Mouse (Mus musculus): Measurements from ENCODE around the gene 9130409I23Rik.

9130409I23Rik gene

DNA sequence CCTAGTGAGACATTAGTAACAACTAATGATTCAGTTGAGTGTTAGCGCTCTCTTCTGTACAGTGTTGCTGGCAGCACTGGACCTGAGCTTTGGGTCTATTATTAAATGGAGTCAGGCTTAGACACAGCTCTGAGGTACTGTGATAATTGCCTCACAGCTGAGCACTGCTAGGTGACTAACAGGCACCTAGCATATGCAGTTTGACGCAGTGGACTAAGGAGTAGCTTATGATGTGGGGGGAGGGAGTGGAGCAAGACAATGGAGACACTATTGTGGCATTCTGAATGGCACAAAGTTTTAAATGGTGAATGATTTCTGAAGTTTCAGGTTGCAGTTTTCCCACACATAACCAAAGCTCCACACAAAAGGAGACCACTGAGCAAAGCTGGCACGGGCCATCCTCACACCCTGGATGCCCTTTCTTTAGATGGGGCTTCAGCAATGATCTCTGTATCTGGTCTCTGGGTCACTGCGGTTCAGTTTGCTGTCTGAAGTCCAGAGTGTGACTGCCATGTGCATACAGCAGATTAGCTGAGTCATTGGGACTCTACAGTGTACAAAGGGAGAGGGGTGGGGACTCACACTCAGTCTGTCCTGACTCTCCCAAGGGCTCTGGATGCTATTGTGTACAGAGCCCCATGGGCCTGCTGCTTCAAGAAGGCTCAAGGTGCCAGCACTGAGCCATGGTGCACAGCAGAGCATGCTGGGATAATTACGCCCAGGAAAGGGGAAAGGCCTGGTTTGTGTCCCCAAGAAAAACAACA lies 15.8 kb upstream of the 9130409I23Rik start:
- peak; percentile 30 for DNase-seq

DNA sequence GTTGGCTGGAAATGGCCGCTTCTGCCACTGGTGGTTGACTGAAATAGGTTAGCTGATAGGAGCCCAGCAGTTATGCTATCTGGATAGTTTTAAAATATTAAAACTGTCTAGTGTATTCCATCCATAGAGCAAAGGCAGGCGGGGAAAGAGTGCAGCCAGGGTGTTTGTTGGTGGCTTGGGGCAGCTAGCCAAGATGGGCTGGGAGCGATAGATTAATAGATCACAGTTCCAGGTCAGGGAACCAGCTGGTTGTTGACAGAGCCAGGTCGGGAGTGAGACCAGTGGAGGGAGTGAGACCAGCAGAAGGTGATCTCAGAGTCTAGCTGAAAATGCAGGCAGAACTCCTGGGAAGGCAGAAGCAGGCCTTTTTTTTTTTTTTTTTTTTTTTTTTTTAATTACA lies 13.4 kb upstream of the 9130409I23Rik start:
- DNase-seq: peak; percentile 39

DNA sequence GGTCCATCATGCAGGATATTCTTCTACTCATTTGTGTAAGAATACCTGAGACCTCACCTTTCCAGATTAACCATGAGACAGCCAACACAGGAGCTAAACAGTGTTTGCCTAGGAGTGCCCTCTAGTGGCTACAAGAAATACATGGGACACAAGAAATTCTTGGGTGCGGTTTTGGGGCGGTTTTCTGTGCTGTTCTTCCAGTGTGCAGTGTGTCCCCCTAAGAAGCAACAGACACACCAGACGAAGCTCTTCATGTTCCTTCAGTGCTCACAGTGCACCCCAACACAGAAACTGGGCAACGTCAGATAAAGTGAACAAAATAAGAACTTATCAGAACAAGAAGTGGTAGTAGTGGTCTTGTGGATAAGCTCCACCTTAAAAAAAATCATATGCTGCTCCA lies 11.4 kb upstream of the 9130409I23Rik start:
- peak; percentile 28 for DNase-seq

DNA sequence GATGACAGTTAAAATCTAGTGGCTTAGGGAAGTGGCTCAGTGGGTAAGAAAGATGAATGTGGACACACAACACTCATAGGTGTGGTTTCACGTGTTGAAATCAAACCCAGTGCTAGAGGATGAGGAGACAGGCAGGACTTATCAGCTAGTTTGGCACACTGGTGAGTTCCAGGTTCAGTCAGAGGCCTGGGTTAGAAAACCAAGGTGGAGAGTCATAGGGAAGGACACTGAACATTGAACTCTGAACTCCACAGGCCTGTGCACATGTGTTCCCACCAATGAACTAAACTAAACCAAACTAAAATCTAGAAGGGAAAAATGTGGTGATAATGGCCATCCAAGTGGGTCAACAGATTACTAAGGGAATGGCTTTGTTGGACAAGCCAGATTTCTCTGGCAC lies 3.5 kb upstream of the 9130409I23Rik start:
- DNase-seq: peak; percentile 61

DNA sequence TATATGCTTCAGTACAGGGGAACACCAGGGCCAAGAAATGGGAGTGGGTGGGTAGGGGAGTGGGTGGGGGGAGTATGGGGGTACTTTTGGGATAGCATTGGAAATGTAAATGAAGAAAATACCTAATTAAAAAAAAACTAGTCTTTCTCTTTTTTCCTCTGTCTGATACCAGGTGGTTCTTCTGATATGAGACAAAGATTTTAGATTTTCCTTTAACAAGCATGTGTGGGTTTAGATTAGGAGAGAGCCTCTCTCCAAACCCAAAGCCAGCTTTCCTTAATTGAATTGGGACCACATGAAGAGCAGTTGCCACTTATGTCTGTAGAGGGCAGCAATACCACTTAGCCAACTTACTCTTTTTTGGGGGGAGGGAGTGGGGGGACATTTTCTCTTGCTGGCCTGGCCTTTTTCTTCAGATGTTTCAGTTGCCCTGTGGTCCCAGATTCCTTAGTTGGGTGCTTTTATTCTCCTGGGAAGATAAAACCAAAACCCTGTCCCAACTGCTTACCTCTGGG lies 1.7 kb upstream of the 9130409I23Rik start:
- DNase-seq: no peak

DNA sequence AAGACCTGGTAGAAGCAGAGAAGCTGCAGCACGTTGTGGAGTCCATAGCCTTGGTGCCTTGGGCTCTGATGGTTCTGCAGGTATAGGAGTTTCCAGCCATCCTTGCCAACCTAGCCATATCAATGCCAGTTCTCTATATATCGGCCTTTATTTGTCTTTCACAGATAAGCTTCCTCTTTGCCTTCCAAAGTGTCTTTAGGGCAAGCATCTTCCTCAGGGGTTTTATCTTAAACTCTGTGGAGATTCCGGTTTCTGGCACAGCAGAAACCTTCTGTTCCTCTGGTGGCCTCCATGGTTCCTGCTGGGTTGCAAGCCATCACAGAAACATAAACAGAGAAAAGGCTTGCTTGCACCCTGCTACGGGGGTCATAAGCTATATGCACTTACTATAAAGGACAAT lies 1.9 kb downstream of the 9130409I23Rik start:
- DNase-seq: peak; percentile 25

DNA sequence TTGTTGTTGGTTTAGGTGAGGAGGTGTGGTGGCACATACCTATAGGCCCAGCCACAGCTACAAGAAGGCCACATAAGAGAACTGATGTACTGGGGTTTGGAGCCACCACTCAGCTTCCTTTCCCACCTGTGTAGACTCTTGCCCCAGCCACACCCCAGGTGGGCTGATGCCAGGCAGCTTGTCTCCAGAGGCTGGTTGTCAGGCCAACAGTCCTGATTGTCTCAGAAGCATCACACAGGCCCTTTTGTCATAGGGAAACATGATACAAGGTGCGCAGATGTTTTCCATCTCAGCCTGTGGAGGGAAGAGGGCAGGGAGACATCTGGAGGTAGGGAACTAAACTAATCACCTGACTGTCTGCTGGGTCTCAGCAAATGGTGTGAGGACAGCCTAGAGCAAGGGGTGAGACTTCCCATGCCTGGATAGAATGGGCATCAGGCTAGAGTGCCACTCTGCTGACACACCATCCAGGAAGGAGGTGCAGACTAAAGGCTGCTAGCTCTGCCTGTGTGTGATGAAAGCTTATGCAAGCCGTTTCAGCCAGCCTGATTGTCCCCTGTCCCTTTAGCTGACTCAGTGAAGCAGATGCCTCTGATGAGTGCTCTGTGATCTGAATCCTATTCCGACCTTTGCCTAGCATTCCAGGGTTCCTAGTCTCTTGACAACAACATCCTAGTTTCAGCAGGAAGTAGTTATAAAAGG lies 10.9 kb downstream of the 9130409I23Rik start:
- peak; percentile 57 for DNase-seq

DNA sequence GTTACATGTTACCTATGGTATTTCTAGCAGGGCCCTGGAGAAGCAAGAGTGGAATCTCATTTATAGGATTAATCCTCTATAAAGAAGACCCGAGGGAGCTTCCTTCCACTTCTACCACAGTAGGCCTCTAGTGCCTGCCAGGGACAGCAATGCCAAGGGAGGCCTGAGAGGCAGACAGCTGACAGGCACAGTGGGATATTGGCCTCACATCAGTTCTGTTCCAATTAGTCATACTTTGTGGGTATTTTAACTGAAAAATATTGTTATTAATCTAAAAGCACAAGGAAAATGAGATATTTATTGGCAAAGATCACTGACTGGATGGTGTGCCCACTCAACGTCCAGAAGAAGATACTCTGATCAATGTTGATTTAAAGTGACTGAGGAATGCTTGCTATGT lies 13.0 kb downstream of the 9130409I23Rik start:
- peak; percentile 70 for DNase-seq

DNA sequence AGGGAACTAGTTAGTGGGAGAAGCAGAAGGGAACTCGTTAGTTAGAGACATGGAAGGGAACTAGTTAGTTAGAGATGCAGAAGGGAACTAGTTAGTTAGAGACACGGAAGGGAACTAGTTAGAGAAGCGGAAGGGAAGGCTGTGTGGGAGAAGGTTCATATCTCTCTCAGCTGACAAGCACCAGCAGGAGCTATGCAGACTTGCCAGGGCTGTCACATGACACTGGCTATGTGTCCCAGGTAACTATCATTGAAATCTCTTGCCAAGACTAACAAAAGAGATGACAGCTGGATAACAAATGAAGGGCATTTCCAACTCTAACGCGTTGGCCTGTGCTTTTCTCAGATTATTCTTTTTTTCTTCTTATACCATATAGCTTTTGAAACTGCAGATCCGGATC lies 13.6 kb downstream of the 9130409I23Rik start:
- peak; percentile 50 for DNase-seq

DNA sequence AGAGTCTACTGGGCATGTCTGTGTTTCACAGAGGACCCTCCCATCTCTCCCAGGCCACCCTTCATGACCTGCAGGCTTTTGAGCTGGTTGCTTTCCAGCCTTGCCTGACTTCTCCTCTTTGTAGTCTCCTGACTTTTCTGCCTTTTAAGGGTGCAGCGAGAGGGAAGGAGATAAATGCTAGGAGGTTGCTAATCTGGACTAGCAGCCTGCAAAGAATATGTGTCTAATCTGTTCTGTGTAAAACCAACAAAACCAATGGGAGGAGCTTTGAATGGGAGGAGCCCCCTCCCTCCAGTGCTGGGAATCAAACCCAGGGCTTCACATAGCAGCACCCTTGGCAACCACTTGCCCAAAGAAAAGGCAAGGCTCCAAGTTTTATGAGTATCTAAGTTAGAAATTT lies 17.3 kb downstream of the 9130409I23Rik start:
- no peak for DNase-seq

DNA sequence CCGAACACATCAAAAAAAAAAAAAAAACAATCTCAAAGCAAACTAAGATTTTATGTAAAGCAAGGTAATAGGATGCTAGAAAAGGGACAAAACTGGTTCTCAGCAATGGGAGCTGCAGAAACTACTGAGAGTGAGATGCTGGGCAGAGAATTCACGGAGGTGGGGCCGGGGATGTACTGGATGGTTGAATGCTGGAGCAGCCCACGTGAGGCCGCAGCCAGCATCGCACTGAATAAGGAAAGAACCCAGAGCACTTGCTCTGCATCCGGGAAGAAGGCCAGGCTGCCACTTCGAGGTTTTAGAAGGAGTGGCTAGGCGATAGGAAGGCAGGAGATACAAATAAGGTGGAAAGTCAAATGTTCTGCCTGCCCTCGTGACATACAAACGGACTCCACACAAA lies 18.6 kb downstream of the 9130409I23Rik start:
- no peak for DNase-seq

DNA sequence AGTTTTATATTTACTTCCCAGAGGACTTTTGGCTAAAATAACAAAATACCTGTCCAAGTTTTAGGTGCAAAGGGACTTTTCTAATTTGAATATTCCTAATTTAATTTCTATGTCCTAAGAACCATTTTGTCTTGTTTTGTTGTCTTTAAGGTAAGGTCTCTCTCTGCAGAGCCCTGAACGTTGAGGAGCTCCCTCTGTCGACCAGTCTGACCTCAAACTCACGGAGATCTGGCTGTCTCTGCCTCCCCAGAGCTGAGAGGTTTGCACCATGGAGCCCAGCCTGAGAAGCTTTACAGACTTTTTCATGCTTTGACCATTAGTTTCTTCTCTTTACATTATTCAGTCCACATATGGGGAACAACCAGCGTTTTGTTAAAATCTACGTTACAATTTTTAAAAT lies 22.0 kb downstream of the 9130409I23Rik start:
- DNase-seq: peak; percentile 56

DNA sequence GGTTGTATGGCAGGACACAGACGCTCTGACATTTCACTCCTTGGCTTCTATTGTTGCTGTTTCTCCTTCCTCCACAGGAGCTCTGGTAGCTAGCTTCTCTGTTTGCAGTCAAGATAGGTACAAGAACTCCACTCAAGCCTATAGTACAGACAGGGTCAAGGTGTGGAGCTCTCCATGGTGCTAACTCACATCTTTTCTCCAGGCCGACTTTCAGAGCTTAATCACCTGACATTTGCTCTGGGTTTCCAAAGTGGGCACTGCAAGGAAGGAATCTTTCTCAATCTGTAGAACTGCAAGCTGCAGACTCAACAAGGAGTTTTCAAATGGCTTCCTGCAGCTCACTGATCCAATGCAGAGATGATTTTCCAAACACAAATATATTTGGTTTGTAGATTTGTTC lies 33.0 kb downstream of the 9130409I23Rik start:
- peak; percentile 78 for DNase-seq

DNA sequence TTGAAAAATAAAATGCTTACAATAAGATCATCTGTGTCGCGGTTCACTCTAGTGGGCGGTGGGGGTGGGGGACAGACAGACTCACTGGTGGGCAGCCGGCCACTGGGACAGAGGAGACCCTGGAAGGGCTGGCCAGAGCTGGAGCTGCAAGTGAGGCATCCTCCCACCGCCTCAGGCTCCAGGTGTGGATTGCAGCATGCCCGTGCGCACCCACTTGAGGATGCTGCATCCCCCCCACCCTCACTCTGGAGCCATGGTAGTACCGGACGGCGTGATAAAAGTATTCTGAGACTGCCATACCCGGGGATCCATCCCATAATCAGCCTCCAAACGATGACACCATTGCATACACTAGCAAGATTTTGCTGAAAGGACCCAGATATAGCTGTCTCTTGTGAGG lies 39.0 kb downstream of the 9130409I23Rik start:
- DNase-seq: peak; percentile 79
